Mouse (Mus musculus) thymus, adult 2 months (tissue): Measurements from ENCODE around the gene Slc35b1.

Experiments
- CTCF ChIP-seq: fragments of 200-500 bp; IDR thresholded peaks from 2 replicates; pipeline ENCODE4 v1.5.1; 2012; ENCODE audit warnings: mild to moderate bottlenecking, control low read depth, low read length, moderate library complexity, borderline replicate concordance; ENCODE audit not compliant: control insufficient read depth, poor library complexity, insufficient read depth; ENCODE audit errors: extremely low read depth
- POLR2A ChIP-seq: fragments of 200-500 bp; IDR thresholded peaks from 2 replicates; pipeline ENCODE4 v1.6.1; 2012; ENCODE audit warnings: mild to moderate bottlenecking, low read length, control low read depth, moderate library complexity; ENCODE audit not compliant: control insufficient read depth, poor library complexity, insufficient read depth; ENCODE audit errors: extremely low read depth

DNA sequence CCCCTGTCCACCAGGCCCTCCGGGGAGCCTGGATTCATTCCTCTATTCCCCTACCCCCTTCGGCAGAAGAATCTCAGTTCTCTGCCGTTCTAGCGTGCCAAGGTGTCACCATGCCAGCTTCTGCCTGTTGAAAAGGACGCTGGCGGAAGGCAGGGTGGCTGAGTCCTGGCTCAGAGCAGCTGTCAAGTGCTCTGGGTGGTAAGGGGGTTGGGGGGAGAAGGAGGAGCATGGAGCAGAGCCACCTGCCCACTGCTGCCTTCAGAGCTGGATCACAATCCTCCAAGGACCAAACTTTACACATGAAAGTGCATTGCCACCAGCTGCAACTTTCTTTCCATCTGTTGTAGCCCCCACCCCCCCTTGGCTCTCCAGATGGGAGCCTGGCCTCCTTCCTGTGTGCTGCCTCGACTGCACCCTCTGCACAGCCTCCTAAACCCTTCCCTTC lies 7.8 kb downstream of the Slc35b1 start:
- TF ChIP-seq POLR2A (no peak), CTCF (no peak)
